Mouse (Mus musculus) kidney, postnatal 4 days (tissue): ENCODE measurements at regions not wholly inside any gene's neighbourhood (a gene's known extent, or its start where the extent isn't known, plus 50 kb on each side); places are given as distances from the start of the nearest gene placed in this dataset.

Experiments used
- DNase-seq, 2 experiments: peaks; one replicate each; pipeline ENCODE4 v3.0.0; 2021; ENCODE audit warnings: mixed read lengths in 2 of 2

GRCm38 (mm10) chr13:117334125-117334524 lies 113.2 kb upstream of the Gm17509 start:
- no peak for DNase-seq

- DNase-seq = no peak
These were observed 113.7 kb upstream of the Gm17509 start for GRCm38 (mm10) chr13:117334539-117334938.

GRCm38 (mm10) chr13:117381086-117381595 lies 160.3 kb upstream of the Gm17509 start:
- DNase-seq = no peak

- no peak for DNase-seq
These were observed 162.7 kb upstream of the Gm17509 start for GRCm38 (mm10) chr13:117383480-117384137.

GRCm38 (mm10) chr13:117390287-117390686 lies 169.4 kb upstream of the Gm17509 start:
- DNase-seq = no peak

- no peak for DNase-seq
These were observed 172.6 kb upstream of the Gm17509 start for GRCm38 (mm10) chr13:117393488-117393887.

- DNase-seq = no peak
These were observed 180.4 kb upstream of the Gm17509 start for GRCm38 (mm10) chr13:117401245-117401644.

GRCm38 (mm10) chr13:117409940-117410339 lies 189.1 kb upstream of the Gm17509 start:
- peak; percentile 4 to 6 for DNase-seq

- no peak for DNase-seq
These were observed 188.5 kb upstream of the Hcn1 start for GRCm38 (mm10) chr13:117413616-117414015.

- no peak for DNase-seq
These were observed 178.6 kb upstream of the Hcn1 start for GRCm38 (mm10) chr13:117423558-117423957.

GRCm38 (mm10) chr13:117425015-117425414 lies 177.1 kb upstream of the Hcn1 start:
- no peak for DNase-seq

GRCm38 (mm10) chr13:117467407-117467806 lies 134.7 kb upstream of the Hcn1 start:
- DNase-seq = no peak

- DNase-seq = no peak
These were observed 129.4 kb upstream of the Hcn1 start for GRCm38 (mm10) chr13:117472726-117473125.

GRCm38 (mm10) chr13:117482624-117483023 lies 119.5 kb upstream of the Hcn1 start:
- DNase-seq = no peak

GRCm38 (mm10) chr13:117508746-117509145 lies 93.4 kb upstream of the Hcn1 start:
- no peak for DNase-seq

GRCm38 (mm10) chr13:117550108-117550507 lies 52.0 kb upstream of the Hcn1 start:
- peak; percentile 40 to 48 for DNase-seq
